Mouse (Mus musculus): ENCODE measurements around the gene Unc80. TPM values are rescaled to one million over a fixed set of nuclear protein-coding genes. Genes with fewer than 3 reads are reported as not detected.

Unc80 gene
- polyA plus RNA-seq (2021; fragmentation: Nextera tagmentation): 34.7 and 44.8 TPM in 2 replicates
- long read RNA-seq, experiment 1, transcript Unc80-203 (6 exons, 1,167 nt): major isoform, 7 of 101 reads
- long read RNA-seq, experiment 1, partial matches to known transcripts: 62 of 101 reads
- long read RNA-seq, experiment 1, other reads (novel, unspliced or antisense): 32 of 101 reads
- long read RNA-seq, experiment 2, transcript Unc80-203 (6 exons, 1,167 nt): major isoform, 5 of 106 reads
- long read RNA-seq, experiment 2, partial matches to known transcripts: 75 of 106 reads
- long read RNA-seq, experiment 2, other reads (novel, unspliced or antisense): 23 of 106 reads

DNA sequence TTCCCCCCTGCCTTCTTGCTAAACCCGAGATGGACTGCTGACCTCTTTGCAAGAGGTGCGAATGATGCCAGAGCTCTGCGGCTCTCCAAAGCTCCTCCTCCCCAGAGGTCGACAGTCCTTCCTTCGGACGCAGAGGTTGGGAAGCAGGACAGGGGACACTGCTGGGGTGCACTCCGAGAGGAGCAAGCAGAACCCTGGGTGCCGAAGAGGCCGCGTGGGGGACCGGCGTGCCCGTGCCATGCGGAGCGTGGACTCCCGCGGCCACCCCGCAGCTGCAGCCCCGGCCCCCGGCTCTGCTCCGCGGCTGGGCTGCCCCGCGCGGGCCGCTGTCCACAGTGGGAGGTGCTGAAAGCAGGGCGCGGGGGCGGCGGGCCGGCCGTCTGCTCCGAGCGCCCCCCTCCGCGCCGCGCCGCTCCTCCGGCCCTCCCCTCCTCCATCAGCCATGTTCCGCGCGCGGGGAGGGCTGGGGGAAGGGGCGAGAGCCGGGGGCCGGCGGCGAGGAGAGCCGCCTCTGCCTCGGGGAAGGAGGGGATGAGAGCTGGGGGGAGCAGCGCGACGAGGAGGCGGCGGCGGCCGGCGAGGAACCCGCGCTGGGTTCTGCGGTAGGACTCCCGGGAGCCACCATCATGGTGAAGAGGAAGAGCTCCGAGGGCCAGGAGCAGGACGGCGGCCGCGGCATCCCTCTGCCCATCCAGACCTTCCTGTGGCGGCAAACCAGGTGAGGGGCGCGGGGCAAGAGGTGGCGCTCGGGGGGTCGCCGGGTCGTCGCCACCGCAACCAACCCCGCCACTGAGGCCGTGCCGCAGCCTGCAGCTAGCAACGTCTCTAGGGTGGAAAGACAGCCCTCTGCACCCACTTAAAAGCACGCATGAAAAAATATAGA lies at the start of gene Unc80:
Unc80 (plus strand) TSS at position 547 of the 883 bp plus-strand sequence.

DNA sequence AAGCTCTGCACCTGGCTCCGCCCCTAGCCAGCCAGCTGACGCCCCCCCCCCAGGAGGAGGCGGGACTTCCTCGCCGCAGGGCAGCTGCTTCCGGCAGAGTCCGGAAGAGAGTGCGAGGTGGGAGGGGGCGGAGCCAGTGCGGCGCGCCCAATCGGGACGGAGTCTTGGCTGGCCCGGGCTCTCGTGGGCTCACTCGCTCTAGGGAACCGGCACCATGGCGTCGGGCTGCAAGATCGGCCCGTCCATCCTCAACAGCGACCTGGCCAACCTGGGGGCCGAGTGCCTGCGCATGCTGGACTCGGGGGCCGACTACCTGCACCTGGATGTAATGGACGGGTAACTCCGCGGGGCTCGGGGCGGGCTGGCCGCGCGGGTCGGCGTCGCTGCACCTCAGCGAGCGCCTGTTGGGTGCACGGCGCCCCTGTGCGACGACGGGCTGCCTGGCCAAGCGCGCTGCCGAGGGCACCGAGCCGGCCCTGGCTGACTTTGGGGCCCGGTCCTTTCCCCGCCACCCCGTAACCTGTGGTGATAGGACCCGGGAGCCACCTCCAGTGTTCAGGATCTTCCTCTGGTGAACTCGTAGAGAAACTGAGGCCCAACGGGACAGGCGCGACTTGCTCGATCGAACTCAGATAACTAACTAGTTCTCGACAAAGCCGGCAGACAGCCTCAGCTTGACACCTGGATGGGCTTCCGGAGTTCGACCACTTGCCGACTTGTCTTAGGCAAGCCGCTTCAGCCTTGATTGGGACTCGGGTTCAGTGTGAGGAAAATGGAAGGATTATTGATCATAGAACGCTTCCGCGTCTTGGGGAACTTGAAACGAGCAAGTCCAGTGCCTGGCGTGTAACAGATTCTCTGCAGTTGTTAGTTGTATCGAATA lies 232.8 kb downstream of the Unc80 start, which contains the start of gene Rpe:
Rpe (plus strand) TSS at position 139 of the 883 bp plus-strand sequence.

Other genes with a start within 250 kb of the Unc80 start
- 28.3 and 30.1 TPM in 2 replicates for gene Rpe, start 232.5 kb downstream of the Unc80 start, polyA plus RNA-seq (2021; fragmentation: Nextera tagmentation)